Mouse (Mus musculus) embryo, embryonic 10 days (tissue): Measurements from ENCODE around the gene Zfp335.
"Not testable (repeated sequence)": the region's sequence is repeated elsewhere in the genome, so short reads cannot be mapped to it uniquely, and the experiment has no call there.

Experiments used
- DNase-seq: peaks from one replicate; pipeline ENCODE4 v3.0.0-alpha.2; 2015; ENCODE audit warnings: low spot score

The Zfp335 gene

GRCm38 (mm10) chr2:164892696-164893216 is 18.8 kb downstream of the Zfp335 start:
- DNase-seq = no peak

- DNase-seq = no peak
Observed at GRCm38 (mm10) chr2:164891908-164892695, 19.5 kb downstream of the Zfp335 start.

- no peak for DNase-seq
Observed at GRCm38 (mm10) chr2:164891056-164891834, 20.3 kb downstream of the Zfp335 start.

DNA sequence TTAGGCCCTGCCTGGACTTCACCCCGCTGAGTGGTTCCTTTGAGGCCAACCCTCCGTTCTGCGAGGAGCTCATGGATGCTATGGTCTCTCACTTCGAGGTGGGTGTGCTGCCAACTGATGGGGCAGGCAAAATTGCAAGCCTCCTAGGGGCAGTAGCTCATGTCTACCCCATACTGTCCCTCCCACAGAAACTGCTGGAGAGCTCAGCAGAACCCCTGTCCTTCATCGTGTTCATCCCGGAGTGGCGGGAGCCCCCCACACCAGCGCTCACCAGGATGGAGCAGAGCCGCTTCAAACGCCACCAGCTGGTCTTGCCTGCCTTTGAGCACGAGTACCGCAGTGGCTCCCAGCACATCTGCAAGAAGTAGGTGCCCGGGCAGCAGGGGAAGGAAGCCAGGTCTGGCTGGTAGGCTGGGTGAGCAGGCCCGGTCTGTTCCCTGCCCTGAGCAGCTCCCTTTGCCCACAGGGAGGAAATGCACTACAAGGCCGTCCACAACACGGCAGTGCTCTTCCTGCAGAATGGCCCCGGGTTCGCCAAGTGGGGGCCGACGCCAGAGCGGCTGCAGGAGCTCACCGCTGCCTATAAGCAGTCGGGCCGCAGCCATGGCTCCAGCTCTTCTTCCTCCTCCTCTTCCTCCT is 21.0 kb downstream of the Zfp335 start:
- no peak for DNase-seq

GRCm38 (mm10) chr2:164889960-164890359 is 21.6 kb downstream of the Zfp335 start:
- DNase-seq = no peak

DNA sequence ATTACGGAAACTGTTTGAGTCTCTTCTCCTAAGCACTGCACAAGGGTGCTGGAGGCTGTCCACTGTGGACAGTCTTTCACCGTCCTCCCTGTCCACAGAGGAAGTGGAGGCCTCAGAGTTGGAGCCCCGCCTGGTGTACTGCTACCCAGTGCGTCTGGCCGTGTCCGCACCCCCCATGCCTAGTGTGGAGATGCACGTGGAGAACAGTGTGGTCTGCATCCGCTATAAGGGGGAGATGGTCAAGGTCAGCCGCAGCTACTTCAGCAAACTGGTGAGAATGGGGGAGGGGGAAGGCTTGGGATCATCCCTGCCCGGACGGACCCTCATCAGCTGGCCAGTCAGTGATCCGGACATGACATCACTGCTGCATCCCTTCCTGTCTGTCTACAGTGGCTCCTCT is 22.6 kb downstream of the Zfp335 start:
- DNase-seq = no peak

DNA sequence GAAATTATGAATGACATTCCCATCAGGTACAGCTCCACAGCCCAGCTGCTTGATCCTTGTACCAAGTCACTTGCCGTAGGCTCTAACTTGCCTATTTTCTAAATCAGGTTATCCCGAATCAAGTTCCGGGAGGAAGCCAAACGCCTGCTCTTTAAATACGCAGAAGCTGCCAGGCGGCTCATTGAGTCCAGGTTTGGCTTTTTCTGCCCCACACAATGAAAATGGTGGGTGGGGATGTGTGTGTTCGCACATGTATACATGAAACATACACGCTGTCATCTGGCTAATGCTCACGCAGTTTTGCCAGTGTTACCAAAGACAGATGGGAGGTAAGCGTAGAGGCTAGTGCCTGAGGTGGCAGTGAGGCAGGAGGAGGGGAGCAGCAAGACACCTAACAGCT is 24.9 kb downstream of the Zfp335 start:
- DNase-seq = no peak

GRCm38 (mm10) chr2:164885788-164886187 is 25.8 kb downstream of the Zfp335 start:
- no peak for DNase-seq

- peak; percentile 50 for DNase-seq
Observed at GRCm38 (mm10) chr2:164882619-164883018, 28.9 kb downstream of the Zfp335 start.

GRCm38 (mm10) chr2:164879568-164880277 is 31.8 kb downstream of the Zfp335 start:
- peak; percentile 96 for DNase-seq

- DNase-seq = peak; percentile 97
Observed at GRCm38 (mm10) chr2:164879228-164879567, 32.4 kb downstream of the Zfp335 start, which contains the start of gene Pcif1. TSS of gene Pcif1 (plus strand) at chr2:164879304.

- peak; percentile 76 for DNase-seq
Observed at GRCm38 (mm10) chr2:164878509-164879227, 32.9 kb downstream of the Zfp335 start.

GRCm38 (mm10) chr2:164877376-164878215 is 34.0 kb downstream of the Zfp335 start:
- not testable (repeated sequence) for DNase-seq

GRCm38 (mm10) chr2:164875648-164876047 is 35.9 kb downstream of the Zfp335 start:
- DNase-seq = not testable (repeated sequence)

DNA sequence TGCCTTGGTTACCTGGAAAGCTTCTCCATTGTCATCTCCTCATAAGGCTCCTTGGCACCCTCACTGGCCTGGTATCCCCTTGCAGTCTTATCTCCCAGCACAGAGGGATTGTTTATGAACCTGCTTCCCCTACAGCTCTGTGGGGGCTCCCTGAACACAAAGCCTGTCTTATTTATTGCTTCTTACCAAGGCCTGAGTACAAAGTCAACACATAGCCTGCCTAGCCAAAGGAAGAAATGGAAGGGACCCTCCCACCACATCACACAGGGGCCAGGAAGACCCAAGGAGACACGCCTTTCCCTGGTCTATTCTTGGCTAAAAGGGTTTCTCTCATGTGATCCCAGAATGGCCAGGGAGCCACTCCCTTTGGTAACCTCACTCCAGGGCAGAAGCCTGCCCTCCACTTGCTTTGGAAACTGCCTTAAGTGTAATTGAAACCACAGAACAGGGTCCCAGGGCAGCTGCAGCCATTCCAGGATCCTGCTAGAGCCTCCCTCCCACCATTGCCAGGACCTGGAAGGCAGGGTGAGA is 37.3 kb downstream of the Zfp335 start:
- DNase-seq = peak; percentile 35

DNA sequence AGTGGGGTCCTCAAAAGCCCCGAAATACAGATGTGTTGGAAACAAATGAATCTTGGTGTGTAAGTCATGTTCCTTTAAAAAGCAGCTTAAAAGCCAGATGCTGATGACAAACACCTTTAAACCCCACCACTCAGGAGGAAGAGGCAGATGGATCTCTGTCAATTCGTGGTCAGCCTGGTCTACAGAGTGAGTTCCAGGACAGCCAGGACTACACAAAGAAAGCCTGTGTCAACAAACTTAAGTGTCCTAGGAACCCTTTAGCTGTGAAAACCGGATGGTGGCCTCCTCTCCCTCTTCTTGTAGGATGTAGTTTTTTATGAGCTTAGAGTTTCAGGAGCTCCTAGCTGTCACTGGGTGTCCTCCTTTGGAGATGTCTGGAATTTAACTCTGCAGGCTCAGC is 37.9 kb downstream of the Zfp335 start:
- DNase-seq = no peak

DNA sequence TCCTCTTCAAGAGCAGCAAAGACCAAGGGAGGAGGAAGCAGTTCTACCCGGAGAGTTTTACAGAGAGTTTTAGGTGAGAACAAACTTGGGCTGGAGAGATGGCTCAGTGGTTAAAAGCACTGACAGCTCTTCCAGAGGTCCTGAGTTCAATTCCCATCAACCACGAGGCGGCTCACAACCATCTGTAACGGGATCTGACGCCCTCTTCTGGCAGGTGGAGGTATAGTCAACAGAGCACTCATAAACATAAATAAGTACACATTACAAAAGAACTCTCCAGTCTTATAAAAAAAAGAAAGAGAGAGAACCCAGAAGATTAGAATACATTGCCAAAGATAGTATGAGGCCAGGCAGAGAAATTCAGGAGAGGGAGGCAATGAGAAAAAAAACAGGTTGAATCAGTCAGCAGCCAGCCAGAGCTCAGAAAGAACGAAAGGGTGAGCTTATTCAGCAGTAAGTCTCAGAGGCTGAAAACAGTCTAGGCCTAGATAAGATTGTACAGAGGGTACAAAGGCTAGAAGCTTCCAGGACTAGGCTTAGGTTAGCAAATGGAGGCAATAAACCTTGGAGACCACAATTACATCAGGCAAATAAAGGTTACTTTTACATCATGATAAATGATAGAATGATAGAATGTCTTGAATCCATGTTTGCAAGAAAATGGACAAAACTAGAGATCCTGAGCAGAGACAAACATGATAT is 39.8 kb downstream of the Zfp335 start:
- no peak for DNase-seq

- DNase-seq = no peak
Observed at GRCm38 (mm10) chr2:164868491-164868890, 43.1 kb downstream of the Zfp335 start.

DNA sequence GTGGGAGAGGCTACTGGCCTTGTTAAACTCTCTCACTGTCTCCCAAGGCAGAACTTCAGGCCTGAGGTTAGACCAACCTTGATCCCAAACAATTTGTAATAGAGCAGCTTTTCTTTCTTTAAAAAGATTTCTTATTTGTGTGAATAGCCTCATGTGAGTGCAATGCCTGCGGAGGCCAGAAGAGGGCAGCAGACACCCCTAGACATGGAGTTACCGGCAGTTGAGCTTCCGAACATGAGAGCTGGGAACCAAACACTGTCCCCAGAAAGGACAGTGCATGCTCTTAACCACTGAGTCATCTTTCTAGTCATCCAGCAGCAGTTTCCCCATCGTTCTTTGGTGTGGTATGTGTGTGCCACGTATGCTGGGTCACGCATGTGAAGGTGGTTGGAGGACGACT is 44.0 kb downstream of the Zfp335 start:
- DNase-seq = no peak
